Mouse (Mus musculus): ENCODE results near the gene Snrnp70. TPM values are rescaled to one million over a fixed set of nuclear protein-coding genes. Genes with fewer than 3 reads are reported as not detected.

Snrnp70 gene
- polyA plus RNA-seq, 1 experiment from 2014 or later, result 220 TPM

Other genes with a start within 250 kb of the Snrnp70 start
- gene Pih1d1, start 241.4 kb downstream of the Snrnp70 start, polyA plus RNA-seq (2015; fragmentation: Nextera tagmentation; extraction: Ambion mirVana), result 96.0 and 96.9 TPM in 2 replicates
- 25.6 and 30.8 TPM in 2 replicates for gene Aldh16a1, start 241.2 kb downstream of the Snrnp70 start, polyA plus RNA-seq (2015; fragmentation: Nextera tagmentation; extraction: Ambion mirVana)
- gene Slc17a7, start 231.8 kb downstream of the Snrnp70 start, polyA plus RNA-seq (2015; fragmentation: Nextera tagmentation; extraction: Ambion mirVana), result 20.1 and 24.0 TPM in 2 replicates
- gene Gfy, start 216.2 kb downstream of the Snrnp70 start, polyA plus RNA-seq (2015; fragmentation: Nextera tagmentation; extraction: Ambion mirVana), result not detected in 2 replicates
- not detected in 2 replicates for gene Pth2, start 214.7 kb downstream of the Snrnp70 start, polyA plus RNA-seq (2015; fragmentation: Nextera tagmentation; extraction: Ambion mirVana)
- gene Ccdc155, start 190.8 kb downstream of the Snrnp70 start, polyA plus RNA-seq (2015; fragmentation: Nextera tagmentation; extraction: Ambion mirVana), result 0.74 and 0.75 TPM in 2 replicates
- 1.4 and 2.0 TPM in 2 replicates for gene Dkkl1, start 183.6 kb downstream of the Snrnp70 start, polyA plus RNA-seq (2015; fragmentation: Nextera tagmentation; extraction: Ambion mirVana)
- gene Tead2, start 180.0 kb downstream of the Snrnp70 start, polyA plus RNA-seq (2015; fragmentation: Nextera tagmentation; extraction: Ambion mirVana), result 92.8 and 106 TPM in 2 replicates
- gene Cd37, start 156.6 kb downstream of the Snrnp70 start, polyA plus RNA-seq (2015; fragmentation: Nextera tagmentation; extraction: Ambion mirVana), result 1.3 and 1.6 TPM in 2 replicates
- gene Slc6a16, start 154.7 kb downstream of the Snrnp70 start, polyA plus RNA-seq (2015; fragmentation: Nextera tagmentation; extraction: Ambion mirVana), result 0.17 and 0.20 TPM in 2 replicates
- gene Slc6a21, start 118.2 kb downstream of the Snrnp70 start, polyA plus RNA-seq (2015; fragmentation: Nextera tagmentation; extraction: Ambion mirVana), result not detected in 2 replicates
- gene Trpm4, start 62.0 kb downstream of the Snrnp70 start, polyA plus RNA-seq (2015; fragmentation: Nextera tagmentation; extraction: Ambion mirVana), result 9.3 and 11.0 TPM in 2 replicates
- 0.10 and 0.23 TPM in 2 replicates for gene Hrc, start 60.5 kb downstream of the Snrnp70 start, polyA plus RNA-seq (2015; fragmentation: Nextera tagmentation; extraction: Ambion mirVana)
- 18.3 and 20.1 TPM in 2 replicates for gene Ppfia3, start 28.7 kb downstream of the Snrnp70 start, polyA plus RNA-seq (2015; fragmentation: Nextera tagmentation; extraction: Ambion mirVana)
- gene Lin7b, start 25.2 kb downstream of the Snrnp70 start, polyA plus RNA-seq (2015; fragmentation: Nextera tagmentation; extraction: Ambion mirVana), result 9.1 and 10.5 TPM in 2 replicates
- gene Kcna7, start 9.9 kb upstream of the Snrnp70 start, polyA plus RNA-seq (2015; fragmentation: Nextera tagmentation; extraction: Ambion mirVana), result not detected in 2 replicates
- gene Ntf5, start 18.0 kb upstream of the Snrnp70 start, polyA plus RNA-seq (2015; fragmentation: Nextera tagmentation; extraction: Ambion mirVana), result not detected in 2 replicates
- 0.68 and 1.4 TPM in 2 replicates for gene Lhb, start 25.1 kb upstream of the Snrnp70 start, polyA plus RNA-seq (2015; fragmentation: Nextera tagmentation; extraction: Ambion mirVana)
- gene Gys1, start 39.1 kb upstream of the Snrnp70 start, polyA plus RNA-seq (2015; fragmentation: Nextera tagmentation; extraction: Ambion mirVana), result 19.4 and 19.6 TPM in 2 replicates
- 142 and 144 TPM in 2 replicates for gene Ruvbl2, start 42.4 kb upstream of the Snrnp70 start, polyA plus RNA-seq (2015; fragmentation: Nextera tagmentation; extraction: Ambion mirVana)
- 6,132 and 6,335 TPM in 2 replicates for gene Ftl1, start 64.1 kb upstream of the Snrnp70 start, polyA plus RNA-seq (2015; fragmentation: Nextera tagmentation; extraction: Ambion mirVana)
- 288 and 289 TPM in 2 replicates for gene Bax, start 71.2 kb upstream of the Snrnp70 start, polyA plus RNA-seq (2015; fragmentation: Nextera tagmentation; extraction: Ambion mirVana)
- 0.14 and 0.18 TPM in 2 replicates for gene Tulp2, start 86.1 kb upstream of the Snrnp70 start, polyA plus RNA-seq (2015; fragmentation: Nextera tagmentation; extraction: Ambion mirVana)
- gene Gm45808, start 91.1 kb upstream of the Snrnp70 start, polyA plus RNA-seq (2015; fragmentation: Nextera tagmentation; extraction: Ambion mirVana), result not detected in 2 replicates
- 2.3 and 2.6 TPM in 2 replicates for gene Dhdh, start 93.1 kb upstream of the Snrnp70 start, polyA plus RNA-seq (2015; fragmentation: Nextera tagmentation; extraction: Ambion mirVana)
- 95.0 and 95.7 TPM in 2 replicates for gene Nucb1, start 114.7 kb upstream of the Snrnp70 start, polyA plus RNA-seq (2015; fragmentation: Nextera tagmentation; extraction: Ambion mirVana)
- gene Ppp1r15a, start 130.5 kb upstream of the Snrnp70 start, polyA plus RNA-seq (2015; fragmentation: Nextera tagmentation; extraction: Ambion mirVana), result 15.4 and 15.6 TPM in 2 replicates
- gene Plekha4, start 130.6 kb upstream of the Snrnp70 start, polyA plus RNA-seq (2015; fragmentation: Nextera tagmentation; extraction: Ambion mirVana), result 0.72 and 0.92 TPM in 2 replicates
- gene Hsd17b14, start 159.2 kb upstream of the Snrnp70 start, polyA plus RNA-seq (2015; fragmentation: Nextera tagmentation; extraction: Ambion mirVana), result not detected in 2 replicates
- gene Bcat2, start 174.4 kb upstream of the Snrnp70 start, polyA plus RNA-seq (2015; fragmentation: Nextera tagmentation; extraction: Ambion mirVana), result 21.6 and 23.3 TPM in 2 replicates
- not detected in 2 replicates for gene Fgf21, start 219.7 kb upstream of the Snrnp70 start, polyA plus RNA-seq (2015; fragmentation: Nextera tagmentation; extraction: Ambion mirVana)
- not detected in 2 replicates for gene Fut1, start 221.5 kb upstream of the Snrnp70 start, polyA plus RNA-seq (2015; fragmentation: Nextera tagmentation; extraction: Ambion mirVana)
- 0.17 TPM in 1 of 2 replicates, not detected in the other for gene Izumo1, start 226.1 kb upstream of the Snrnp70 start, polyA plus RNA-seq (2015; fragmentation: Nextera tagmentation; extraction: Ambion mirVana)
- gene Rasip1, start 231.7 kb upstream of the Snrnp70 start, polyA plus RNA-seq (2015; fragmentation: Nextera tagmentation; extraction: Ambion mirVana), result 15.5 and 16.6 TPM in 2 replicates
- gene Mamstr, start 244.2 kb upstream of the Snrnp70 start, polyA plus RNA-seq (2015; fragmentation: Nextera tagmentation; extraction: Ambion mirVana), result 2.5 and 2.7 TPM in 2 replicates